Mouse (Mus musculus) lung, postnatal 4 days (tissue): ENCODE results near the gene Klhdc7b.
"Not testable (repeated sequence)": the region's sequence is repeated elsewhere in the genome, so short reads cannot be mapped to it uniquely, and the experiment has no call there.

ENCODE experiments used
- DNase-seq, 2 experiments: peaks; one replicate each; pipeline ENCODE4 v3.0.0; 2021

Gene Klhdc7b

DNA sequence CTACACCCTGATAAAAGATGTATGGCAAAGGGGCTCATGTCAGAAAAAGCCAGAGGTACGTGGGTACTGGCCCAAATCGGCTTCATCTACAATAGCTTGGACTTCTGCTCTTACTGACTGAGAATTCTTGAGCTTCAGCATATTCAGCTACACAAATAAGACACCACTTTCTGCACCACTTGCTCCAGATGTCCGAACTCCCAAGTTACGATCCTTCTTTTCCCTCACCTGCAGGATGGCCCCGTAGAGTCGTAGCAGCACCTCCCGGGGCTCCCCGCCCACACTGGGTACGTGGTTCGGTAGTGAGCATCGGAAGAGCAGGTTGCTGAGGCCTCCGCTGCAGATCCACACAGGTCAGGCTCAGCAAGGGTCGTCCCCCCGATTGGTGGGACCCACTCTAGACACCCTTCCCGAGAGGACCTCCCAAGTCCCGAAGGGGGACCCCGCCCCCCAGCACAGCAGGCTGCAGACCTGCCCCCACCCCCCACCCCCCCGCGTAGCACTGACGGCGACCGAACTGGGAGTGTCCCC lies 44.2 kb downstream of the Klhdc7b start:
- no peak for DNase-seq

DNA sequence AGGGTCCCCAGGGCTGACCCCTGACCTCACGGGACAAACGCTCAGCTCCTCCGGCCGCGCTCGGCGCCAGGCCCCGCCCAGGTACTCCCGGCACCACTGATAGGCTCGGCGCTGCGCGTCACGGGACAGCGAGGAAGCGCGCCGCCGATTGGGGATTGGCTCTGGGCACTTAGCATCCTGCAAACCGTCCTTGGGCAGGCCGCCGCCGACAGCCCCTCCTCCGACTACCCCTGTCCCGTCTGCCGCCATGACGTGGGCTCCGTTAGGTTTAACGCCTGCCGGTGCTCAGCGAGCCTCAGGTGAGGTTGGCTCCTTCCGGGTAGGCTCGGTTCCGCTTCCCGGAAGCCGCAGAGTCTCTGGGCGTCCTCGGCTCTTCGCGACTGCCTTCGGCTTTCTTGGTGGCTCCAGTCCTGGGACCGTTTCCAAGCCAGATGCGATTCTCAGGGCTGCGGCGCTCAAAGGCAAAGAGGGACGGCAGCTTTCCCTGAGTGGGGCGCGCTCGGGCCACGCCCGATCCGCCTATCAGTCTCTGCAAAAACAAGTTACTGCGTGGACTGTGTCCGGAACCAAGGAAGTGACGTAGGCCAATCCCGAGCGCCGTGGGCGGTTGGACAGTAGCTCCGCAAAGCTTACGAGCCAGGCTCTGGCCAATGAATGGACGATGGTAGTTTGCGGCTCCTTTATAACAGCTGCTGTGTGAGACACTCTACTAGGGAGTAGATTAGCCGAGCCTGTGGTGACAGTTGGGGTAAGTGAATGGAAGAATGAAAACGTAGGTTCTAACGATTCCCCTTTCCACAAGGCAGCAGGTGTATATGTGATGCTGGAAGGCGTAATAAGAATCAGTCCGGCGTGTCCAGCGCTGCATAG lies 44.9 kb downstream of the Klhdc7b start, which contains the start of the genes C730034F03Rik, Gm44502 and Chkb:
C730034F03Rik (plus strand) TSS at position 238 of the 870 bp plus-strand sequence.
Gm44502 (minus strand) TSS at position 345 of the 870 bp plus-strand sequence.
Chkb (minus strand) TSS at position 557 of the 870 bp plus-strand sequence.
- DNase-seq = peak; percentile 92 to 95

DNA sequence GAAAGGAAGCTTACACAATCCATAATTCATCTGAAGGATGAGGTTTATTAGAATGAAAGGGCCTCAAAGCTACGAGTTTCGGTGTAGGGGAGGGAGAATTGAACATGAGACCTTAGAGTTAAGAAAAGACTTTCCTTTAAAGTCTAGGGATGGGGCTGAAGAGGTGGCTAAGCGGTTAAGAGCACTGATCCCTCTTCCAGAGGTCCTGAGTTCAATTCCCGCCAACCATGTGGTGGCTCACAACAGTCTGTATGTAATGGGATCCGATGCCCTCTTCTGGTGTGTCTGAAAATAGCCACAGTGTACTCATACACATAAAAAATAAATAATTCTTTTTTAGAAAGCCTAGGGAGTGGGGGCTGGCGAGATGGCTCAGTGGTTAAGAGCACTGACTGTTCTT lies 45.6 kb downstream of the Klhdc7b start:
- no peak for DNase-seq

DNA sequence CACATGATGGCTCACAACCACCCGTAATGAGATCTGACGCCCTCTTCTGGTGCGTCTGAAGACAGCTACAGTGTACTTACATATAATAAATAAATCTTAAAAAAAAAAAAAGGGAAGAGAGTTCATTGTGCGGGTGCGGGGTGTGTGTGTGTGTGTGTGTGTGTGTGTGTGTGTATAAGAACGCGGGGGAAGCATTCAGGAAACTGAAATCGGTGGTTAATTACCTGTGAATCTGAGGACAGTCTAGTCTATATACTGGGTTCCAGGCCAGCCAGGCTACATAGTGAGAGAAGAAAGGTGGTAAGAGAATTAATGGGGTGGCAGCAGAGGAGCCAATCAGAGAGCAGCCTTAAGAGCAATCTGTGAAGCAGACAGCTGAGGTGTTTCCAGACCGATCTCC lies 46.1 kb downstream of the Klhdc7b start:
- not testable (repeated sequence) for DNase-seq

DNA sequence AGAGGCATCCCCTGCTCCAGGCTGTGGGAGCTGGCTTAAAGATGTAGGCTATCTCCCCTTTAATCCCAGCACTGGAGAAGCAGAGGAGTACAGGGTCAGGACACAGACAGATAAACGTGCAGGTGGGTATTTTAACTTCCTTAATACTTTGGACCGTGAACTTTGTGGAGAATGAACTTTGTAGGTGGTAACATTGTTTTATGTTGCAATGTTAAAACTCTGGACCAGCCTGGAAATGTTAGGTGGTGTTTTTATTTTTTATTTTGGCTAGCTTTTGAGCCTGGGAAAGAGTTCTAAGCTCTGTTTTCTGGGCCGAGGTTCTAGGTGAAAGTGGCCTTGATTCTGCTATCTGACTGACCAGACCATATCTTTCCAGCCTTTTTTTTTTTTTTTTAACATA lies 46.6 kb downstream of the Klhdc7b start:
- DNase-seq = no peak

DNA sequence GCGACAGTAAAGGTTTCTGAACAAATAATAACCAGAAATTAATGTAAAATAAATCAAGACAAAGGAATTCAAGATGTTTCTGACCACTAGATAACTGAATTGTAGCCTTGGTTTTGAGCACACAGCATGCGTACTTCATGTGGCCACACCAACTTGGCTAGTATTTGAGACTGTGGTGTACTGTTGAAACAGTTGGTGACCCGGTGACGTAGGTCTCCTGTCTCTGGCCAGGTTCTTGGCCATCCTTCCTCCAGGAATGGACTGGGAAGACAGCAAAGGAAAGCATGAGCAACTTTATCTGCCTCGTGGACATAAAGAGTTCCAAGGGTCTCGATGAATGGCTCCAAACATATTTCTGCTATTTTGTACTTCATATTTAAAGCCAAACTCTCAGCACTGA lies 47.1 kb downstream of the Klhdc7b start:
- no peak for DNase-seq

DNA sequence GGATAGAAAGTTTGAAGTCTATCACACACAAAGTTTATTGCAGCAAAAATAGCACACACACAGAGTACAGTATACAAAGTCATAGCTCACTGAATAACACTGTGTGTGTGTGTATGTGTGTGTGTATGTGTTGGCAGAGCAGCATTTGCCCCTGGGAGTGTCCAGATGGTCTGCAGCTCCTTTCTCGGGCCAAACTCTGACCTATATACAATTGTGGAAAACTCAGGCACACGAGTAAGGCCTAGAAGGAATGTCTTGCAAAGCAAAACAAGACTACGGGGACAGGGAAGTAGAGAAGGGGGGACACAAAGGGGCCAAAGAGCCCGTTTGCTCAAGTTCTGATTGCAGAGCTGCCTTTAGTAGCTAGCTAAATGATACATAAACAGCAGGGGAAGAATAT lies 48.2 kb downstream of the Klhdc7b start:
- DNase-seq = no peak

DNA sequence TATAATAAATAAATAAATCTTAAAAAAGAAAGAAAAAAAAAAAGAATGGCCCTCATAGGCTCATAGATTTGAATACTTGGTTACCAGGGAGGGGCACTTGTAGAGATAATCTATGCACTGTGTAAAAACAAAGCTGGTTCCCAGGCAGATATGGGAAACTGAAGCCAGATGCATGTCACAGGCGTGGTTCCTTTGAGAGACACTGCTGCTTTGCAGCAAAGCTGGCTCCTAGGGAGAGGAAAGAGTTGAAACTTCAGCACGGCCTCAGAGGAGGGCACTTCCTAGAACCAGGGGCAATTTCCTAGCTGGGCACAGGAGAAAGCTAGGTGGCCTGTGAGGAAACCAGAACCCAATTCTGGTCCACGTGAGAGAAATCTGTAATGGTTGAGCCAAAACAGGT lies 49.4 kb downstream of the Klhdc7b start:
- no peak for DNase-seq

DNA sequence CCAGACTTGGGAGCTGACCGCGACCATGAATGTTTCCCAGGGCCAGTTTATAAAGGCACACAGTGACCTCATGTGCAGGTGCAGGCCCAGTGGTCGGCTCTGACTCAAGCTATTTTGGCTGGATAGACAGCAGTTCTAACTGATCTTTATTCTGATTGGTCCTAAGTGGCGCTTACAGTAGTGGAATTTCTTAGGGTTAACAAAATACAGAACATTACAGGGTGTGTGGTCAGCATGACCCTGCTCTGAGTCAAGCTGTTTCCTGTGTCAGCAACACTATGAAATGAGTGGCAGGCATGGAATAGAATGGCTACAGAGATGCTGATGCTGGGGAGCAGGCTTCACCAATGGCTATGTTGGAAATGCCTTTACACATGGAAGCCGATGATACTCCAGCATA lies 51.2 kb downstream of the Klhdc7b start:
- DNase-seq = no peak
